Mouse (Mus musculus) cerebellum, postnatal 10 days (tissue): ENCODE measurements around the gene Wdr95.

Experiments used
- DNase-seq, 2 experiments: peaks; one replicate each; pipeline ENCODE4 v3.0.0; 2021; ENCODE audit warnings: mixed read lengths in 2 of 2

Gene Wdr95

GRCm38 (mm10) chr5:149582642-149583262, 54.3 kb downstream of the Wdr95 start:
- DNase-seq: no peak

- no peak for DNase-seq
These were observed 55.0 kb downstream of the Wdr95 start for GRCm38 (mm10) chr5:149583507-149583906.

GRCm38 (mm10) chr5:149584154-149584655, 55.7 kb downstream of the Wdr95 start:
- no peak for DNase-seq

- no peak for DNase-seq
These were observed 56.8 kb downstream of the Wdr95 start for GRCm38 (mm10) chr5:149585231-149585630.

- DNase-seq: peak; percentile 22 to 25
These were observed 57.4 kb downstream of the Wdr95 start for GRCm38 (mm10) chr5:149585910-149586309.

- DNase-seq: no peak
These were observed 58.9 kb downstream of the Wdr95 start for GRCm38 (mm10) chr5:149587327-149587895.

GRCm38 (mm10) chr5:149588814-149589534, 60.5 kb downstream of the Wdr95 start:
- no peak for DNase-seq

- DNase-seq: no peak
These were observed 61.5 kb downstream of the Wdr95 start for GRCm38 (mm10) chr5:149589932-149590331.

- DNase-seq: no peak
These were observed 65.7 kb downstream of the Wdr95 start for GRCm38 (mm10) chr5:149594215-149594614.

- no peak for DNase-seq
These were observed 68.9 kb downstream of the Wdr95 start for GRCm38 (mm10) chr5:149597351-149597750.

- DNase-seq: peak; percentile 50 to 66
These were observed 73.5 kb downstream of the Wdr95 start for GRCm38 (mm10) chr5:149601996-149602395.

GRCm38 (mm10) chr5:149603241-149603640, 74.8 kb downstream of the Wdr95 start:
- DNase-seq: no peak

GRCm38 (mm10) chr5:149607083-149607720, 78.7 kb downstream of the Wdr95 start:
- no peak for DNase-seq

GRCm38 (mm10) chr5:149611476-149612164, 83.1 kb downstream of the Wdr95 start:
- peak; percentile 51 to 58 for DNase-seq

- peak in 1 of 2 experiments; percentile 16 for DNase-seq
These were observed 83.7 kb downstream of the Wdr95 start for GRCm38 (mm10) chr5:149612165-149612518.

GRCm38 (mm10) chr5:149612740-149613139, 84.3 kb downstream of the Wdr95 start:
- DNase-seq: no peak

- DNase-seq: peak in 1 of 2 experiments; percentile 17
These were observed 87.7 kb downstream of the Wdr95 start for GRCm38 (mm10) chr5:149616138-149616537.

GRCm38 (mm10) chr5:149616817-149617216, 88.3 kb downstream of the Wdr95 start:
- DNase-seq: no peak

GRCm38 (mm10) chr5:149617776-149618425, 89.4 kb downstream of the Wdr95 start:
- DNase-seq: no peak

GRCm38 (mm10) chr5:149622152-149622551, 93.7 kb downstream of the Wdr95 start:
- no peak for DNase-seq

- no peak for DNase-seq
These were observed 94.2 kb downstream of the Wdr95 start for GRCm38 (mm10) chr5:149622644-149623043.
